Mouse (Mus musculus) forebrain, embryonic 16.5 days (tissue): ENCODE results near the gene Plk3. TPM values are rescaled to one million over a fixed set of nuclear protein-coding genes. Genes with fewer than 3 reads are reported as not detected.

Experiments
- ATAC-seq: fragments of 200-750 bp; cut with Nextera tagmentation; 2 replicates; pipeline ENCODE4 v1.8.0; 2017; ENCODE audit warnings: mild to moderate bottlenecking, moderate library complexity
- H3K27ac ChIP-seq: fragments of 300-500 bp; sonication (generic); 2 replicates; pipeline ENCODE4 v1.5.1; 2014; ENCODE audit warnings: low read length, control low read depth
- H3K27me3 ChIP-seq: fragments of 300-500 bp; sonication (generic); replicated peaks from 2 replicates; pipeline ENCODE4 v1.6.1; 2014; ENCODE audit warnings: low read length; ENCODE audit not compliant: control insufficient read depth, insufficient read depth
- H3K36me3 ChIP-seq: fragments of 300-500 bp; sonication (generic); 2 replicates; pipeline ENCODE4 v1.6.1; 2014; ENCODE audit not compliant: control insufficient read depth, insufficient read depth
- H3K4me1 ChIP-seq: fragments of 300-500 bp; sonication (generic); replicated peaks from 2 replicates; pipeline ENCODE4 v1.6.1; 2014; ENCODE audit warnings: low read length; ENCODE audit not compliant: control insufficient read depth, insufficient read depth
- H3K4me2 ChIP-seq: fragments of 300-500 bp; sonication (generic); 2 replicates; pipeline ENCODE4 v1.6.1; 2014; ENCODE audit warnings: mild to moderate bottlenecking, low read length, control low read depth
- H3K4me3 ChIP-seq: fragments of 300-500 bp; sonication (generic); replicated peaks from 2 replicates; pipeline ENCODE4 v1.5.1; 2014; ENCODE audit warnings: mild to moderate bottlenecking, low read length, control low read depth
- H3K9ac ChIP-seq: fragments of 300-500 bp; sonication (generic); replicated peaks from 2 replicates; pipeline ENCODE4 v1.6.1; 2014; ENCODE audit warnings: low read depth, low read length, control low read depth
- H3K9me3 ChIP-seq: fragments of 300-500 bp; sonication (generic); 2 replicates; pipeline ENCODE4 v1.6.1; 2016; ENCODE audit warnings: low read length; ENCODE audit not compliant: control insufficient read depth
- WGBS: fragments of 180-500 bp; shearing (Covaris S2); extraction: QIAGEN DNeasy Blood & Tissue Kit; methylation state at CpG from one replicate; pipeline ENCODE4 v1.1.7; 2014; 5-methylcytosine and 5-hydroxymethylcytosine counted together
- polyA plus RNA-seq: library from polyadenylated mRNA; unstranded; fragments of >200 nt; fragmentation: Nextera tagmentation; extraction: Ambion mirVana; gene quantifications from 2 replicates; pipeline ENCODE4 v1.2.1, GENCODE M21; 2015

The Plk3 gene
- polyA plus RNA-seq, 1 experiment from 2014 or later: 10.2 TPM

DNA sequence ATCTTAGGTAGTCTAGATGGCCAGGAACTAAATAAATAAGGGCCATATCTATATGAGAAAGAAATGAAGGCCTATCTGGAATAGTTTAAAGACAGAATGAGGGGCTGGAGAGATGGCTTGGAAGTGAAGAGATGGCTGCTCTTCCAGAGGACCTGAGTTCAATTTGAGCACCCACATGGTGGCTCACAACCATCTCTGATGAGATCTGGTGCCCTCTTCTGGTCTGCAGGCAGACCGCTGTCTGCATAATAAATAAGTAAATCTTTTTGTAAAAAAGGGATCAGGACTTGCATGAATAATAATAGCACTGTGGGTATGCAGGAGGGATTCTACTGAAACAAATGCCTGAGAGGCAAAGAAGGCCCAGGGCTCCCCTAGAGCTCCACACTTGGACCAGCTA, 20.5 kb downstream of the Plk3 start:
- no peak overlapping the region for H3K4me2 ChIP-seq
- H3K36me3 ChIP-seq: no peaks in the 10 kb centered on the region
- no peak overlapping the region for H3K9ac ChIP-seq
- no peaks in the 10 kb centered on the region for H3K4me1 ChIP-seq
- H3K4me3 ChIP-seq: no peak overlapping the region
- H3K27me3 ChIP-seq: no peaks in the 10 kb centered on the region
- 83% methylated on average over 1 of the region's 1 CpGs for WGBS
- ATAC-seq: no peak
- no peak overlapping the region for H3K27ac ChIP-seq
- no peaks in the 10 kb centered on the region for H3K9me3 ChIP-seq

- 88% methylated on average over 11 of the region's 11 CpGs for WGBS
- no peak overlapping the region for H3K27ac ChIP-seq
- H3K27me3 ChIP-seq: no peaks in the 10 kb centered on the region
- ATAC-seq: no peak
- H3K9ac ChIP-seq: no peak overlapping the region
- H3K9me3 ChIP-seq: no peaks in the 10 kb centered on the region
- H3K4me2 ChIP-seq: no peak overlapping the region
- H3K4me1 ChIP-seq: no peaks in the 10 kb centered on the region
- H3K36me3 ChIP-seq: no peaks in the 10 kb centered on the region
- no peak overlapping the region for H3K4me3 ChIP-seq
Measured at GRCm38 (mm10) chr4:117110985-117111384, 22.8 kb downstream of the Plk3 start.

DNA sequence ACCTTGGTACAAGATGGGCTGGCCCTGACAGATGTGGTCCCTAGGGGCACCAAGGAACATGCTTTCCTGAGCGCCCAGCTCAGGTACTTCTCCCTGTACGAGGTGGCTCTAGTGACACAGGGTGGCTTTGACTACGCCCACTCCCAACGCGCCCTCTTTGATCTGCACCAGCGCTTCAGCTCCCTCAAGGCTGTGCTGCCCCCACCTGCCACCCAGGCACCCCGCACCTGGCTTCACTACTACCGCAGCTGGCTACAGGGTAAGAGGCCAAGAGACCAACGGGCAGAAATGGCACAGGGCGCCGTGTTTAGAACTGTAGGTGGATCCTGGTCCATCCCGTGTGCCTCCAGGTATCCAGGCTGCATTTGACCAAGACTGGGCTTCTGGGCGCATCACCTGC, 23.5 kb downstream of the Plk3 start:
- no peak for ATAC-seq
- H3K4me2 ChIP-seq: no peak overlapping the region
- H3K27me3 ChIP-seq: no peaks in the 10 kb centered on the region
- no peak overlapping the region for H3K4me3 ChIP-seq
- H3K4me1 ChIP-seq: peaks cover 5% of the 10 kb centered on the region
- no peaks in the 10 kb centered on the region for H3K36me3 ChIP-seq
- H3K9me3 ChIP-seq: no peaks in the 10 kb centered on the region
- H3K27ac ChIP-seq: no peak overlapping the region
- 90% methylated on average over 12 of the region's 13 CpGs for WGBS
- H3K9ac ChIP-seq: no peak overlapping the region

GRCm38 (mm10) chr4:117109330-117109729, 24.4 kb downstream of the Plk3 start:
- Histone ChIP-seq H3K27me3 (no peaks in the 10 kb centered on the region), H3K36me3 (no peaks in the 10 kb centered on the region), H3K9me3 (no peaks in the 10 kb centered on the region), H3K4me2 (no peak overlapping the region), H3K4me3 (no peak overlapping the region), H3K9ac (no peak overlapping the region), H3K27ac (no peak overlapping the region), H3K4me1 (peaks cover 7% of the 10 kb centered on the region)
- ATAC-seq: no peak
- WGBS: 91% methylated on average over 25 of the region's 25 CpGs

DNA sequence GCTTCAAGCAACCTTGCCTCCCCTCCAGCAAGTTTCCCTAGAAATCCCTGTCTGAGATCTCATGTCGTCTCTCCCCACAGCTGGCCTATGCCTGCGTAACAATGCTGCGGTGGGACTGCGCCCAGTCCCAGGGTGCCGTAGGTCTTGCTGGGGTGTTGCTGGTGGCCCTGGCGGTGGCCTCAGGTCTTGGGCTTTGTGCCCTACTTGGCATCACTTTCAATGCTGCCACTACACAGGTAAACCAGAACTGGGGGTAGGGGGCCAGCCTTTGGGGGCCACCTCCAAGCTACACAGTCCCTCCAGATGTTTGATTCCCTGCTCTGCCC, 25.3 kb downstream of the Plk3 start:
- Histone ChIP-seq H3K4me2 (no peak overlapping the region), H3K4me1 (peaks cover 7% of the 10 kb centered on the region), H3K9me3 (no peaks in the 10 kb centered on the region), H3K27me3 (no peaks in the 10 kb centered on the region), H3K9ac (no peak overlapping the region), H3K27ac (no peak overlapping the region), H3K36me3 (no peaks in the 10 kb centered on the region), H3K4me3 (no peak overlapping the region)
- WGBS: 95% methylated on average over 6 of the region's 6 CpGs
- no peak for ATAC-seq

DNA sequence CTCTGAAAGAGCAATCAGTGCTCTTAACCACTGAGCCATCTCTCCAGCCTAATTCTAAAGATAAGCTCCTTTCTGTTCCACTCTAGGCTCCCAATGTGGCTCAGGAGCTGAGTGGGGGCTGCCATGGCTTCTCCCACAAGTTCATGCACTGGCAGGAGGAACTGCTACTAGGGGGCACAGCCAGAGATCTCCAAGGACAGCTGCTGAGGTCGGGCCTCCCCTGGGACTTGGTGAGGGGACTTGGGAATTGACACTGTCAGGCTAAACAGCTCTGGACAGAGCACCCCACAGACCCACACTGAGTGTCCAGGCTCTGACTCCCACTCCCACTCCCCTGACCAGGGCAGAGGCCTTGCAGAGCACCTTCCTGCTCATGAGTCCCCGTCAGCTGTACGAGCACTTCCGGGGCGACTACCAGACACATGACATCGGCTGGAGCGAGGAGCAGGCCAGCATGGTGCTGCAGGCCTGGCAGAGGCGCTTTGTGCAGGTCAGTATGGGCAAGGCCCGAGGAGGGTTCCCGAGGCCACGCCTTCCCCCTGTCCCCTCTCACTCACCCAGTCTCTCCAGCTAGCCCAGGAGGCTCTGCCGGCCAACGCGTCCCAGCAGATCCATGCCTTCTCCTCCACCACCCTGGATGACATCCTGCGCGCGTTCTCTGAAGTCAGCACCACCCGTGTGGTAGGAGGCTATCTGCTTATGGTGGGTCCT, 25.8 kb downstream of the Plk3 start:
- no peak overlapping the region for H3K4me2 ChIP-seq

DNA sequence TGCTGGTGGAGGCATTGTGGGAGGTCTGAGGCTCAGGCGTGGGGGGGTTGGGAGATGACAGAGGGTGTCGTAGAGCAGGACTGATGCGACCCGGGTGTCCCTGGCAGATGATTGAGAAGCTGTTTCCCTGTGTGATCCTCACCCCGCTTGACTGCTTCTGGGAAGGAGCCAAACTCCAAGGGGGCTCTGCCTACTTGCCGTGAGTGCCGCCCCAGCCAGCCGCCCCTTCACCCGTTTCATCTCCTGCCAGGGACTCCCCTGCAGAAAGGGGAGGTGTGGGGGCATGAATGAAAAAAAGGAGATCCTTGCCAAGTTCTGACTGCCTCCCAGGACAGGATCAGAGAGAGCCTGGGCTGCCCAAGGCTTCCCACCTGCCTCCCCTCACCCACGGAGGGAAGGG, 28.6 kb downstream of the Plk3 start:
- Histone ChIP-seq H3K4me1 (peaks cover 7% of the 10 kb centered on the region), H3K27ac (no peak overlapping the region), H3K4me3 (no peak overlapping the region), H3K4me2 (no peak overlapping the region), H3K9me3 (no peaks in the 10 kb centered on the region), H3K9ac (no peak overlapping the region), H3K27me3 (no peaks in the 10 kb centered on the region), H3K36me3 (no peaks in the 10 kb centered on the region)
- ATAC-seq: no peak
- 52% methylated on average over 10 of the region's 10 CpGs for WGBS

More for the DNA sequence above, 25.8 kb downstream of the Plk3 start:
- H3K36me3 ChIP-seq: no peaks in the 10 kb centered on the region
- H3K4me3 ChIP-seq: no peak overlapping the region
- no peaks in the 10 kb centered on the region for H3K9me3 ChIP-seq
- H3K27ac ChIP-seq: no peak overlapping the region
- H3K4me1 ChIP-seq: peaks cover 7% of the 10 kb centered on the region
- no peaks in the 10 kb centered on the region for H3K27me3 ChIP-seq
- no peak overlapping the region for H3K9ac ChIP-seq
- no peak for ATAC-seq
- 94% methylated on average over 18 of the region's 18 CpGs for WGBS

- no peak overlapping the region for H3K9ac ChIP-seq
- no peak overlapping the region for H3K4me3 ChIP-seq
- H3K4me2 ChIP-seq: no peak overlapping the region
- H3K4me1 ChIP-seq: peaks cover 7% of the 10 kb centered on the region
- H3K36me3 ChIP-seq: no peaks in the 10 kb centered on the region
- ATAC-seq: no peak
- H3K27ac ChIP-seq: no peak overlapping the region
- 74% methylated on average over 10 of the region's 10 CpGs for WGBS
- no peaks in the 10 kb centered on the region for H3K9me3 ChIP-seq
- H3K27me3 ChIP-seq: no peaks in the 10 kb centered on the region
Measured at GRCm38 (mm10) chr4:117104672-117105071, 29.1 kb downstream of the Plk3 start.

DNA sequence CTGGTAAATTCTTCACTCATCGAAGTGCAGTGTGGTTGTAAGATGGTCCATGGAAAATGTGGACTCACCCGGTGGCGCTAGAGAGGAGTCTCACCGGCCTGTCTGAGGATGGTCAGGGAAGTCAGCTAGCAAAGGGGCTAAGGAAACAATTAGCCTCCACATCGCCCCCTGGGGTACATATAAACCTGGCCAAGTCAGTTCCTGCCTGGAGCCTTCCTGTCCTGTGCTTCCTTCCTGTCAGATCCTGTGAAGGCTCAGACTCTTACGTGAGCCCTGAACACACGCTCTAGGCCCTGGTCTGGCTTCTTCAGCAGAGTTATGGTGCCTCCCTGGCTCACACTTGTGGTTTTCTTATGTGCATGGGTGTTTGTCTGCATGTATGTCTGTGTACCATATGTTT, 32.5 kb downstream of the Plk3 start:
- no peak overlapping the region for H3K27ac ChIP-seq
- WGBS: 50% methylated on average over 7 of the region's 7 CpGs
- H3K9me3 ChIP-seq: no peaks in the 10 kb centered on the region
- H3K27me3 ChIP-seq: no peaks in the 10 kb centered on the region; the same call in 1 of the 2 replicates
- H3K9ac ChIP-seq: no peak overlapping the region
- H3K4me3 ChIP-seq: no peak overlapping the region
- no peak overlapping the region for H3K4me2 ChIP-seq
- peaks cover 13% of the 10 kb centered on the region for H3K4me1 ChIP-seq
- no peak for ATAC-seq
- H3K36me3 ChIP-seq: no peaks in the 10 kb centered on the region

DNA sequence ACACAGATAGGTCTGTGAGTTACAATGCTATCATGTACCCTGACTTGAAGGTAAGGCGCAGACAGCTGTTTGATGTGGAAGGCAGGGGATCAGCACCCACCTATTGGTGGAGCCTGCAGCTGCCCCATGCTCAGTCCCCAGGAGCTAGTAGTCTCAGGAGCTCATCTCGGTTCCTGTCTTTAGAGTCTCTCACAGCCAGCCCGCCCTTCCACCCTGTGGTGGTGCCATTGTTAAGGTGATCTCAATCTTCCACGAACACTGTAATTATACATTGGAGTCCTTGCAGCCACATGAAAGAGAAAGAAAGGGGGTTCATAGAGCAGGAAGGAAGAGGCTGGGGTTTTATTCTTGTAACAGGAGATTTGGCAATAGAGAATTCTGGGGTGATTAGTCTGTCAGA, 33.7 kb downstream of the Plk3 start:
- WGBS: 58% methylated on average over 4 of the region's 4 CpGs
- Histone ChIP-seq H3K36me3 (no peaks in the 10 kb centered on the region), H3K9me3 (no peaks in the 10 kb centered on the region), H3K4me2 (no peak overlapping the region), H3K27ac (no peak overlapping the region), H3K27me3 (no peaks in the 10 kb centered on the region; the same call in 1 of the 2 replicates), H3K4me1 (peaks cover 11% of the 10 kb centered on the region), H3K4me3 (no peak overlapping the region), H3K9ac (no peak overlapping the region)
- ATAC-seq: no peak
